Mouse (Mus musculus) small intestine, adult 2 months (tissue): ENCODE measurements around the gene Akap6. TPM values are rescaled to one million over a fixed set of nuclear protein-coding genes. Genes with fewer than 3 reads are reported as not detected.

Source experiments
- H3K27ac ChIP-seq: fragments of 200-500 bp; 2 replicates; pipeline ENCODE4 v1.5.1; 2012; ENCODE audit warnings: low read depth, low read length, control low read depth, inconsistent platforms; ENCODE audit not compliant: insufficient read depth
- H3K27me3 ChIP-seq: fragments of 200-500 bp; 2 replicates; pipeline ENCODE4 v1.6.1; 2012; ENCODE audit warnings: mild to moderate bottlenecking, moderate library complexity, low read length, inconsistent platforms; ENCODE audit not compliant: control insufficient read depth, insufficient read depth
- H3K36me3 ChIP-seq: fragments of 200-500 bp; 2 replicates; pipeline ENCODE4 v1.6.1; 2012; ENCODE audit warnings: mild to moderate bottlenecking, low read length, control low read depth, inconsistent platforms; ENCODE audit not compliant: control insufficient read depth, insufficient read depth
- H3K4me1 ChIP-seq: fragments of 200-500 bp; 2 replicates; pipeline ENCODE4 v1.6.1; 2012; ENCODE audit warnings: low read length, inconsistent platforms, mixed read lengths; ENCODE audit not compliant: control insufficient read depth, insufficient read depth, insufficient read length
- H3K4me3 ChIP-seq: fragments of 200-500 bp; 2 replicates; pipeline ENCODE4 v1.5.1; 2012; ENCODE audit warnings: low read depth, mild to moderate bottlenecking, control low read depth, inconsistent platforms, low read length, moderate library complexity
- CTCF ChIP-seq: fragments of 200-500 bp; IDR thresholded peaks from 2 replicates; pipeline ENCODE4 v1.5.1; 2012; ENCODE audit warnings: low read depth, mild to moderate bottlenecking, control low read depth, inconsistent platforms, low read length, moderate library complexity, mixed read lengths; ENCODE audit not compliant: insufficient replicate concordance, insufficient read length; ENCODE audit errors: extremely low read depth
- POLR2A ChIP-seq: fragments of 200-500 bp; IDR thresholded peaks from 2 replicates; pipeline ENCODE4 v1.6.1; 2012; ENCODE audit warnings: low read depth, mild to moderate bottlenecking, control low read depth, inconsistent platforms, low read length, moderate library complexity
- WGBS: fragments of 180-500 bp; shearing (Covaris S2); methylation state at CpG from one replicate; pipeline ENCODE4 v1.1.7; 2018; 5-methylcytosine and 5-hydroxymethylcytosine counted together
- polyA plus RNA-seq: library from polyadenylated mRNA; depleted of rRNA; stranded (reverse); fragments of >200 nt; gene quantifications from 2 replicates; pipeline ENCODE4 v1.2.3, GENCODE M21; 2012

Gene Akap6
- polyA plus RNA-seq, 1 experiment = 0.23 TPM

- Histone ChIP-seq H3K36me3 (no peaks in the 10 kb centered on the region), H3K4me1 (no peaks in the 10 kb centered on the region), H3K27me3 (no peaks in the 10 kb centered on the region), H3K27ac (no peak overlapping the region), H3K4me3 (no peak overlapping the region)
- 86% methylated on average over 1 of the region's 1 CpGs for WGBS
- TF ChIP-seq CTCF = no peak
- no peak for TF ChIP-seq POLR2A
Observed at GRCm38 (mm10) chr12:52737151-52737550, 38.0 kb downstream of the Akap6 start.

GRCm38 (mm10) chr12:52739326-52739725 lies 40.1 kb downstream of the Akap6 start:
- H3K4me1 ChIP-seq = no peaks in the 10 kb centered on the region
- no peaks in the 10 kb centered on the region for H3K27me3 ChIP-seq
- WGBS = 81% methylated on average over 3 of the region's 3 CpGs
- no peaks in the 10 kb centered on the region for H3K36me3 ChIP-seq
- no peak overlapping the region for H3K27ac ChIP-seq
- no peak overlapping the region for H3K4me3 ChIP-seq
- TF ChIP-seq CTCF (no peak), POLR2A (no peak)

GRCm38 (mm10) chr12:52741801-52742200 lies 42.6 kb downstream of the Akap6 start:
- H3K4me3 ChIP-seq = no peak overlapping the region
- 82% methylated on average over 5 of the region's 5 CpGs for WGBS
- TF ChIP-seq CTCF (no peak), POLR2A (no peak)

GRCm38 (mm10) chr12:52750006-52750405 lies 50.8 kb downstream of the Akap6 start:
- H3K36me3 ChIP-seq = no peaks in the 10 kb centered on the region
- 59% methylated on average over 12 of the region's 12 CpGs for WGBS
- no peaks in the 10 kb centered on the region for H3K27me3 ChIP-seq
- H3K4me3 ChIP-seq = no peak overlapping the region
- no peak for TF ChIP-seq CTCF
- H3K27ac ChIP-seq = no peak overlapping the region
- H3K4me1 ChIP-seq = no peaks in the 10 kb centered on the region

More at GRCm38 (mm10) chr12:52741801-52742200, 42.6 kb downstream of the Akap6 start:
- Histone ChIP-seq H3K36me3 (no peaks in the 10 kb centered on the region), H3K4me1 (no peaks in the 10 kb centered on the region), H3K27me3 (no peaks in the 10 kb centered on the region), H3K27ac (no peak overlapping the region)

- no peaks in the 10 kb centered on the region for H3K27me3 ChIP-seq
- no peaks in the 10 kb centered on the region for H3K36me3 ChIP-seq
- 82% methylated on average over 2 of the region's 2 CpGs for WGBS
- no peak overlapping the region for H3K4me3 ChIP-seq
- H3K27ac ChIP-seq = no peak overlapping the region
- H3K4me1 ChIP-seq = no peaks in the 10 kb centered on the region
- TF ChIP-seq CTCF (no peak), POLR2A (no peak)
Observed at GRCm38 (mm10) chr12:52755649-52756048, 56.5 kb downstream of the Akap6 start.

GRCm38 (mm10) chr12:52757881-52758280 lies 58.7 kb downstream of the Akap6 start:
- WGBS = 35% methylated on average over 4 of the region's 4 CpGs
- TF ChIP-seq POLR2A = no peak
- TF ChIP-seq CTCF = no peak
- H3K27ac ChIP-seq = no peak overlapping the region
- H3K4me3 ChIP-seq = no peak overlapping the region
- no peaks in the 10 kb centered on the region for H3K4me1 ChIP-seq
- no peaks in the 10 kb centered on the region for H3K36me3 ChIP-seq
- no peaks in the 10 kb centered on the region for H3K27me3 ChIP-seq

- H3K27ac ChIP-seq = no peak overlapping the region
- H3K36me3 ChIP-seq = no peaks in the 10 kb centered on the region
- WGBS = 91% methylated on average over 2 of the region's 2 CpGs
- TF ChIP-seq POLR2A (no peak), CTCF (no peak)
- H3K4me3 ChIP-seq = no peak overlapping the region
- no peaks in the 10 kb centered on the region for H3K27me3 ChIP-seq
- no peaks in the 10 kb centered on the region for H3K4me1 ChIP-seq
Observed at GRCm38 (mm10) chr12:52764046-52764445, 64.9 kb downstream of the Akap6 start.

GRCm38 (mm10) chr12:52764810-52765209 lies 65.6 kb downstream of the Akap6 start:
- Histone ChIP-seq H3K4me1 (no peaks in the 10 kb centered on the region), H3K27me3 (no peaks in the 10 kb centered on the region), H3K27ac (no peak overlapping the region), H3K36me3 (no peaks in the 10 kb centered on the region), H3K4me3 (no peak overlapping the region)
- WGBS = 67% methylated on average over 3 of the region's 3 CpGs
- TF ChIP-seq POLR2A (no peak), CTCF (no peak)
